Mouse (Mus musculus) adrenal gland, postnatal 14 days (tissue): Measurements from ENCODE around the gene Slc25a11. TPM values are rescaled to one million over a fixed set of nuclear protein-coding genes. Genes with fewer than 3 reads are reported as not detected.

Experiments used
- DNase-seq: peaks from one replicate; pipeline ENCODE4 v3.0.0; 2021; ENCODE audit warnings: mixed read lengths
- total RNA-seq: library from RNA; stranded (reverse); gene quantifications from 2 replicates; pipeline ENCODE4 v1.2.3, GENCODE M21; 2021

The Slc25a11 gene
- total RNA-seq, 1 experiment from 2014 or later = 175 TPM

- DNase-seq = peak; percentile 63
These were observed 4.1 kb upstream of the Slc25a11 start for GRCm38 (mm10) chr11:70651391-70651790.

GRCm38 (mm10) chr11:70650322-70651175 lies 3.3 kb upstream of the Slc25a11 start:
- peak; percentile 26 for DNase-seq

DNA sequence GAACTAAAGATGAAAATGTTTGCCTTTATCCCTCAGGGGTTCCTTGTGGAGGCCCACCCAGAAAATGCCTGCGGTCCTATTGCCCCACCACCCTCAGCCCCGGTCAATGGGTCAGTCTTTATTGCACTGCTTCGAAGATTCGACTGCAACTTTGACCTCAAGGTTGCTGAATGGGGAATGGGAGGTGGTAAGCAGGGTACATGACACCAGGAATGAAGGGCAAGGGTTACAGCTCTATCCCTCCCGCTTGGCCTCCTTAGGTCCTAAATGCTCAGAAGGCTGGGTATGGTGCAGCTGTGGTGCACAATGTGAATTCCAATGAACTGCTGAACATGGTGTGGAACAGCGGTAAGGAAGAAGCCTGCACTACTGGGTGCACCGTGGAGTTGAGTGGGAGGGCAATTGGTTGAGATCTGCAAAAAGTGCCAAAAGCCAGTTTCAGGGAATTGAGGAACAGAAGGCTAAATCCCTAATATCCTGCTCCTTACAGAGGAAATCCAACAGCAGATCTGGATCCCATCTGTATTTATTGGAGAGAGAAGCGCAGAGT lies 2.0 kb upstream of the Slc25a11 start:
- no peak for DNase-seq

DNA sequence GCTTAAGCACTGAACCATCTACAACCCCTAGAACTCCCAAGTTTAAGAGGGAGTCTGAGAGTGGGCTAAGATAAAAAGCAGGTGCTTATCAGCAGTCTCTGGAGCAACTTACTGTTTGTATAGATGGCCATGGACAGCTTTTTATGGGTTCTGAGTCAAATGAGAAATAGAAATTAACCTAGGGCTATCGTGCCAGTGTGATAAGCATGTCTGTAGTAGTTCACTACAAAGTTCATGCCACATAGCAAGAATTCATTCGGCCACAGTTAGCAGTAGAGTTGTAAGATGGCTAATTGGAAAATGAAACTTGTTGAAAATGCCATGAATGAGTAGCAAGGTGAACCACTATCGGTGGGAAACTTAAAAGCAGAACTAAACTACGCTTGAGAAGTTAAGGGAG lies 1.2 kb upstream of the Slc25a11 start:
- DNase-seq = no peak

DNA sequence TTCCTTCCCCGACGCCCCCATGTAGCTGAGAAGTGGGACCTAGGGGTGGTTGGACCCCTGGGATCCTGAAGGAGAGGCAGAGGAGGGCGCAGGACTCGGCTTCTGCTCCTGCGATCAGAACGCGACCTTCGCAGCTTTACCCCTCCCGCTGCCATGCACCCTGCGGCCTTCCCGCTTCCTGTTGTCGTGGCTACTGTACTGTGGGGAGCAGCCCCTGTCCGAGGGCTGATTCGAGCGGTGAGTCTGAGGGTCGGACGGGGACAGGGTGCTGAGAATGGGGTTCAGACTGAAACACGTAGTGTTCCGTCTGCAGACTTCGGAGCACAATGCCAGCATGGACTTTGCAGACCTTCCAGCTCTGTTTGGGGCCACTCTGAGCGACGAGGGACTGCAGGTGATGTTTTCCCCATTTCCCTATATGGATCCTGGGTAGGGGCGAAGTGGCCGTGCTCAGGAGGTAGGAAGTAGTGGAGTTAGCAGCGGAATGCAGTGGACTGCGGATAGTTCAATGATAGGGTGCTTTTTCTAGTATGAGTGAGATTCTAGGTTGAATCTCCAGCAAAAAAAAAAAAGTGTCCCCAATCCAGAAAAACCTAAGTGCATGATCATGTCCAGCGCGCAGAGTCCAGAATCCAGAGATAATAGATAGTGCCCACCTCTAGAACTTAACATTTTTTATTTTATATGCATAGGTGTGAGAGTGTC lies 589 bp upstream of the Slc25a11 start:
- peak; percentile 64 for DNase-seq

- no peak for DNase-seq
These were observed 1.1 kb downstream of the Slc25a11 start for GRCm38 (mm10) chr11:70646259-70646555.

DNA sequence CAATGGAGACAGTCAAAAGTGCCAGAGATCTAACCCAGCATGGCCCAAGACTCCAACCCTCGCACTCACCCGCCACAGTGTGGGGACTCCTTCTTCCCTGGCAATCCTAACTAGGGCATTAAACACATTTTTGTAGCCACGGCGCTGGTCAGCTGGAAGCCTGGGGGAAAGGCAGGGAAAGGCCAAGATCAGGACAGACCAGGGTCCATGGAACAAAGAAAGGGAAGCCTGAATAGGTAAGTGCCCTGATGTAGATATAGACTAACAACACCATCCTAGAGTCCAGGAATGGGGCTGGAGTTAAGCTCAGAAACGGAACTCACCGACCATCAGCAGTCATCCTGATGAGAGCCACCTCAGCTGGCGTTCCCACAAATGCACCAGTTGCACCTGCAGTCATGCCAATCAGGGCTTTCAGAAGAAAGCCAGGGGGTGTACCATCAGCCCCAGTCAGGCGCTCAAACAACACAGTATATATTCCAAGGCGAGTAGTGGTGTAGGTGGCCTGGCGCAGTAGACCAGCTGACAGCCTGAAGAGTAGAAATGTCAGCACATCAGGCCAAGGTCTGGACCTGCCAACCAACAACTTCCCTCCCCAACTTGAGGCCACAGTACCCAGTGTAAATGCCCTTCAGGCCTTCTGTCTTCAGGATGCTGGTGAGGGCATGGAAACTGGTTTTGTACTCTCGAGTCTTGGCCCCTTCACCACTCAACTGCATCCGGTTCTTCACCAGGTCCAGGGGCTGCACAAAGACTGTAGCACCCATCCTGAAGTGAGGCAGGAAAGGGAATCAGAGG lies 1.6 kb downstream of the Slc25a11 start:
- no peak for DNase-seq

- no peak for DNase-seq
These were observed 2.6 kb downstream of the Slc25a11 start for GRCm38 (mm10) chr11:70644564-70645103.

DNA sequence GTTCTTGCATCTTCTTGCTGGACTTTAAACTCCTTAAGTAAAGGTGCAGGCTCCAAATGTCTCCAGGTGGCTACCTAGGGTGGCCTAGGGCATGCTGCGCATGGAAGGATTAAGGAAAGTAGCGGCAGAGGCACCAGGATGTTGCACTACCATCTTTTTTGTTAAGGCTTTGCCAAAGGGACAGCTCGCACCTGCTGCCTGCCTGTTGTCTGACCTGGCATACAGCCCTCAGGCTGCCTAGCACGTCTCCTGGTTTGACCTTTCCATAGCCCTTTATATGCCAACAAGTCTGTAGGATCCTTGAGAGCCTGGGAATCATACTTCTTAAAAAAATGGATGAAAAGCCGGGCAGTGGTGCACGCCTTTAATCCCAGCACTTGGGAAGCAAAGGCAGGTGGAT lies 4.2 kb downstream of the Slc25a11 start:
- DNase-seq = no peak

DNA sequence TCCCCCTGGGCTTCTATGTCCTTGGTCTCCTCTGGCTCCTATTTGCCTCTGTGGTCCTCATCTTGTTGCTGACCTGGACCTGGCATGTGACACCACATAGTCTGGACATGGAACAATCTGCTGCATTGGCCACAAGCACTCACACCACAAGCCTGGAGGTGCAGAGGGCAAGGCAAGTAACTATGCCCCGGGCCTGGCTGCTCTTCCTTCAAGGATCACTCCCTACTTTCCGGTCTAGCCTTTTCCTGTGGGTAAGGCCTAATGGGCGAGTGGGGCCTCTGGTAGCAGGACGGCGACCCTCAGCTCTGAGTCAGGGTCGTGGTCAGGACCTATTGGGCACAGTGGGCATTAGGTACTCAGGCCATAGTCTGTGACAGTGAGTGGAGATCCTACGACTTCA lies 6.0 kb downstream of the Slc25a11 start:
- DNase-seq = no peak

GRCm38 (mm10) chr11:70639976-70640375 lies 7.3 kb downstream of the Slc25a11 start:
- DNase-seq = no peak

DNA sequence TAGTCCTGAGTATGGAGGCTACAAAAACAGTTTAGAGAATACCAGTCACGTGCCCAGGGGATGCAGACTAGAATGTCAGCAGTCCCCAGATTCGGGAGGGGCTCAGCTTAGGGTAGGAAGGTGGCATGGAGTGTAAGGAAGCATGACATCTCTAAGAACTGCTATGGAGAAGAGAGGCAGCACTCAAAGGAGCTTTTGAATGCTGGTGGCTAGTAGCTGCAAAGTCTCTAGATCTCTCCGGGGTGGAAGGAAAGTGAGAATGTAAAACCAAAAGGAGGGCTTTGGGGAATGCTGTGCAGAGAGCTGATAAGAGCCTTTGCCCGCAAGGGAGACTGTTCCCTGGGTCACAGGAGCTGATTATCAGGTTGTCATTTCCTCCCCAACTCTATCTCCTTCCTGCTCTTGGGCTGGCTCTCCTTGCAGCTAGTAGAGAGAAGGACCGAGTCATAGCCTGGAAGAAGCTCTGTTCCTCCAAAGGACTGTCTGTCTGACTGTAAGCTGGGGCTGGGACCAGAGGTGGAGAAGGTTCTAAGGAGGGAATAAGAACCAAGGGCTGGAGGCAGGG lies 8.5 kb downstream of the Slc25a11 start, which contains the start of gene Gp1ba:
Gp1ba (plus strand) TSS at position 409 of the 565 bp plus-strand sequence.
- no peak for DNase-seq

DNA sequence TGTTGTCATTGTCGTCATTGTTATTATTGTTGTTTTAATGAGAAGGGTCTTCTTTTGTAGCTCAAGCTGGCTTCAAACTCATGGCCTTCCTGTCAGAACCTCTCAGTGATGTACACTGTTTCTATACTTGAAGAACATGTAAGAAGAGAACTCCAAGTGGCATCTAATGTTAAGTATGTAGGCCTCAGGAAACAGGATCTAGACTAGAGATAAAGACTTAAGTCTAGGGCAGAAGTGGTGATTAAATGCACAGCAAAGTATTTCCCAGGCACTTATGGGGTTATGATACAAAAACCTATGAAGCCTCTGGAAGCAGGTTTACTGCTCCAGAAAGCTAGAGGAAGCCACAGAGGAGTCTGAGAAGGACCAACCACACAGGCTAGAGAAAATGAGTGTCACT lies 9.0 kb downstream of the Slc25a11 start:
- no peak for DNase-seq

DNA sequence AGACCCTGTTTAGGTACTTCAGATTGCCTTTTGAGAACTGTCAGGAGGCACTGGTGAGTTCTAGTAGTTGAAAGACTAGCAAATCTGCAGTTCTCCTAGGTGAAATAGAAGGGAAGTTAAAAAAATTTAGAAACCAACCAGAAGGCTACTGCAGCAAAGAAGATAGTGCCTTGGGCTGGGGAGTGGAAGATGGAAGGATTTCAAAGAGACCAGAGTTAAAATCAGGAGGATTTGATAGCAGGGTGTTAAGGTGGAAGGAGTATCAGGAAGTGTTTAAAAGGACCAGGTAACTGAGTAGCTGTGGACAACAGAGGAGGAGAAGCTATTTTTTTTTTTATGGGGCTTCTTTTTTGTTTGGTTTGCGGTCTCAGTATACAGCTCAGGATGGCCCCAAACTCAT lies 9.5 kb downstream of the Slc25a11 start:
- DNase-seq = no peak

- no peak for DNase-seq
These were observed 11.7 kb downstream of the Slc25a11 start for GRCm38 (mm10) chr11:70635601-70636000.

DNA sequence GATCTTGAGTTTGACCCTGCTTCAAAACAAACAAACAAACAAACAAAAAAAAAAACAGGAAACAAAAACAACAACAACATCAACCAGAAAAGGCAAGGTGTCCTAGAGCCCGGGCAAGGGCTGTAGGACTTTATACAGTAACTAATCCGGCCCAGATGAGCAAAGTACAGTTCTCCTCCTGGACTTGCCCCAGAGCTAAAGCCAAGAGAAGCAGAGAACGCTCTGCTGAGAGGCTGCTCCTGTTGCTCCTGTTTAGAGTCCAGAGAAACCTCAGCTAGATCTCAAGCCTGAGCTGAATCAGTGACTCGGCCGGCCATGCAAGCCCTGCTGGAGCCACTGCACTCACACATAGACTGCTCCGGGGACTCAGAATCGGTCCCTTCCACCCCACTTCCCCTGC lies 17.1 kb downstream of the Slc25a11 start:
- no peak for DNase-seq

GRCm38 (mm10) chr11:70629557-70629956 lies 17.7 kb downstream of the Slc25a11 start:
- DNase-seq = no peak

GRCm38 (mm10) chr11:70628431-70628830 lies 18.8 kb downstream of the Slc25a11 start:
- DNase-seq = no peak

DNA sequence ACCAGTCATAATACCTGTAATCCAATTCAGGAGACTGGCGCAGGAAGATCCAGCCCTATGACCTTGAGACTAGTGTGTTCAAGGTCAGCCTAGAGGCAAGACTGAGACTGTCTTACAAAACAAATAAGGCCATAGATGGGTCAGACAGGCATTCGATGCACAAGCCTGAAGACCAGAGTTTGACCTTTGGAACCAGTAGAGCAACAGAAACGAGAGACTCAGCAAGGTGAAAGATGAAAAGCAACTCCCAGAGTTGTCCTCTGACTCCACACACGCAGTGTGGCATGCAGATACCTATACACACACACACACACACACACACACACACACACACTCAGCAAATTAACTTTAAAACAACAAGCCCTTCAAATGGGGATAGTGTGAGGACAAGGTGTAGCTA lies 20.4 kb downstream of the Slc25a11 start:
- DNase-seq = no peak

DNA sequence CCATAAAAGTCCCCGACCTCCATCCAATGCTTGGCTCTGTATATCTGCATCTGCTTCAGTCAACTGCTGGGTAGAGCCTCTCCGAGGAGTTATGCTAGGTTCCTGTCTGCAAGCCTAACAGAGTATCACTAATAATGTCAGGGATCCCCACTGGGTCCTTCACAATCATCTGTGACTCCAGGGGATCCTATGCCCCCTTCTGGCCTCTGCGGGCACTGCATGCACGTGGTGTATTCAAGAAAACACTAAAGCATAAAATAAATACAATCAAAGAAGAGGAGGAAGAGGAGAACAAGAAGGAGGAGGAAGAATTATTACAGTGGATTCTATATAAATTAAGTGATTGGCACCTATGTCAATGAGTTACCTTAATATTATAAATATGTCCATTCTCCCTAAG lies 21.8 kb downstream of the Slc25a11 start:
- peak; percentile 76 for DNase-seq

- DNase-seq = peak; percentile 60
These were observed 24.1 kb downstream of the Slc25a11 start for GRCm38 (mm10) chr11:70623053-70623742.
